Mouse (Mus musculus) G1E (cell line): ENCODE data around the gene Hand2.

Experiments used
- CTCF ChIP-seq: IDR thresholded peaks from 2 replicates; pipeline ENCODE4 v1.5.1; 2012; ENCODE audit warnings: low read depth, low read length, inconsistent platforms, mixed read lengths
- GATA1 ChIP-seq: IDR thresholded peaks from 2 replicates; pipeline ENCODE4 v1.6.1; 2012; ENCODE audit warnings: borderline replicate concordance, low read length, inconsistent platforms, mixed read lengths
- GATA2 ChIP-seq: IDR thresholded peaks from 2 replicates; pipeline ENCODE4 v1.6.1; 2012; ENCODE audit warnings: low read depth, low read length, inconsistent platforms, borderline replicate concordance
- POLR2AphosphoS5 ChIP-seq: IDR thresholded peaks from 2 replicates; pipeline ENCODE4 v1.6.1; 2012; ENCODE audit warnings: low read depth, low read length, inconsistent platforms; ENCODE audit not compliant: insufficient replicate concordance
- TAL1 ChIP-seq: conservative IDR thresholded peaks from 2 replicates; pipeline ENCODE4 v1.6.1; 2012; ENCODE audit warnings: low read depth, low read length, inconsistent platforms, mixed read lengths

DNA sequence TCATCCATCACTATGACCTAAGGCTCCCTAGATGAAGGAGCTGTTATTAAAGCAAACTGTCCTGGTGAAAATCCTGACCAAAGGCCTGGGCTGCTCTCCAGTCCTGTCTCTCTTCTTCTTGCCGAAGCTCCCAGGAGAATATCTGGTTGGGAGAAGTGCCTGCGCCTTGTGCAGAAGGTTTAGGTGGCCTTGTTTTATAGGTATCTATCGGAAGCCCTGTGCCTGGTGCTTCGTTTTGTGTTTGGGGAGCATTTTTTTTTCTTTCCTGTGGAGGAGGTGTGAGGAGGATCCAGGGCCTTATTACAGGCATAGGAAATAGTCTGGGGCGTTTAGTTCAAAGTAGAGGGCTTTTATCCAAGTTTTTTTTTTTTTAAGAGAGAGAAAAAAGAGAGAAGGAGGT is 3.9 kb downstream of the Hand2 start:
- TF ChIP-seq CTCF (no peak), GATA2 (no peak), POLR2AphosphoS5 (no peak), GATA1 (no peak), TAL1 (no peak)
